Mouse (Mus musculus) liver, adult 2 months (tissue): ENCODE results near the gene Erh. TPM values are rescaled to one million over a fixed set of nuclear protein-coding genes. Genes with fewer than 3 reads are reported as not detected.

Experiments used
- DNase-seq: peaks from one replicate; pipeline ENCODE4 v3.0.0-alpha.2; 2011; ENCODE audit warnings: low read depth, low spot score; ENCODE audit errors: extremely low read depth
- H3K27ac ChIP-seq: fragments of 200-500 bp; replicated peaks from 2 replicates; pipeline ENCODE4 v1.5.1; 2012; ENCODE audit warnings: low read depth, mild to moderate bottlenecking, control low read depth, inconsistent platforms, low read length; ENCODE audit not compliant: insufficient read depth
- H3K27me3 ChIP-seq: fragments of 200-500 bp; 2 replicates; pipeline ENCODE4 v1.6.1; 2012; ENCODE audit warnings: mild to moderate bottlenecking, moderate library complexity, low read length, inconsistent platforms; ENCODE audit not compliant: control insufficient read depth, insufficient read depth
- H3K36me3 ChIP-seq: fragments of 200-500 bp; 2 replicates; pipeline ENCODE4 v1.6.1; 2012; ENCODE audit warnings: low read length, inconsistent platforms; ENCODE audit not compliant: control insufficient read depth, insufficient read depth
- H3K4me1 ChIP-seq: fragments of 200-500 bp; 2 replicates; pipeline ENCODE4 v1.6.1; 2011; ENCODE audit warnings: low read length; ENCODE audit not compliant: control insufficient read depth, insufficient read depth
- H3K4me3 ChIP-seq: fragments of 200-500 bp; 2 replicates; pipeline ENCODE4 v1.5.1; 2011; ENCODE audit warnings: low read depth, mild to moderate bottlenecking, control low read depth, low read length, moderate library complexity; ENCODE audit not compliant: insufficient read depth
- H3K79me2 ChIP-seq: fragments of 200-500 bp; 2 replicates; pipeline ENCODE4 v1.6.1; 2012; ENCODE audit warnings: inconsistent platforms, mild to moderate bottlenecking, low read length, moderate library complexity; ENCODE audit not compliant: control insufficient read depth, insufficient read depth
- H3K9ac ChIP-seq: fragments of 200-500 bp; 2 replicates; pipeline ENCODE4 v1.6.1; 2012; ENCODE audit warnings: low read depth, mild to moderate bottlenecking, control low read depth, inconsistent platforms, low read length
- CTCF ChIP-seq: fragments of 200-500 bp; IDR thresholded peaks from 2 replicates; pipeline ENCODE4 v1.5.1; 2011; ENCODE audit warnings: low read depth, low read length, control low read depth
- POLR2A ChIP-seq: fragments of 200-500 bp; IDR thresholded peaks from 2 replicates; pipeline ENCODE4 v1.6.1; 2011; ENCODE audit warnings: low read length, control low read depth; ENCODE audit not compliant: insufficient read depth; ENCODE audit errors: extremely low read depth
- WGBS: fragments of 180-500 bp; shearing (Covaris S2); methylation state at CpG from one replicate; pipeline ENCODE4 v1.1.7; 2018; 5-methylcytosine and 5-hydroxymethylcytosine counted together
- polyA plus RNA-seq: library from polyadenylated mRNA; depleted of rRNA; stranded (reverse); fragments of >200 nt; gene quantifications from 2 replicates; pipeline ENCODE4 v1.2.3, GENCODE M21; 2012
- total RNA-seq: library from RNA; depleted of rRNA; stranded (reverse); fragments of >200 nt; gene quantifications from 2 replicates; pipeline ENCODE4 v1.2.3, GENCODE M21; 2014

Gene Erh
- total and polyA plus RNA-seq, 2 experiments, result 17.6 to 21.2 TPM

DNA sequence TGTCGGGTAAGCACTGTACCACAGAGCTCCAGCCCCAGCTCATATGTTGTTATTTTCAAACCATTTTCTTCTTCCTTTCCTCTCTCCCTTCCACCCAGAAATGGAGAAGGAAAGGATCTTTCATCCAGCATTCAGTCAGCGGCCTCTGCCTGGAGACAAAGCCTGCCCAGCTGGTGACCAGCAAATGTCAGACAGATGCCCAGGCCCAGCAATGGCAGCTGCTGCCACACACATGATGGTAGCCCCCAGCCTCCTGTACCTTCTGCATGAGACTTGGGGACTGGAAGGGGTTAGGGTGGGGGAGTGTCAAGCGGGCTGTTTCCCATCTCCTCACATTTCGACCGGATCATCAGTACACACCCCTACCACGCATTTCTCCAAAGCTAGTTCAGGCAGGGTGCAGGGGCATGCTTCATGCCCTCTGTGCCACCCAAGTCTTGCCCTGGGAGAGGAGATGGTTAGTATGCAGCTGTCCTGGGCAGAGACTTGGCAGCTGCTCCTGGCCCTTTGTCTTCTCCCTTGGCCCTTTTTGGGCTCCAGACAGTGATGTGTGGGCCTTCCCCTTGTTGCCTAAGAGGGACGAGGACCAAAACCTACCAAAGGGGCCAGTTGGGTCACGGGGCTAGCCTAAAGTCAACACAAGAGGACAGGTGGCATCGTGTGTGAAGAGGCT is 42.4 kb downstream of the Erh start:
- no peaks in the 10 kb centered on the region for H3K27me3 ChIP-seq
- TF ChIP-seq POLR2A (no peak), CTCF (no peak)
- H3K36me3 ChIP-seq, result no peaks in the 10 kb centered on the region
- H3K27ac ChIP-seq, result no peak overlapping the region
- H3K79me2 ChIP-seq, result no peaks in the 10 kb centered on the region
- no peak overlapping the region for H3K9ac ChIP-seq
- DNase-seq, result no peak
- WGBS, result 76% methylated on average over 9 of the region's 9 CpGs
- 0 out of 2 replicates have a peak, but pooled peaks cover 5% of the 10 kb centered on the region for H3K4me1 ChIP-seq
- H3K4me3 ChIP-seq, result no peak overlapping the region

DNA sequence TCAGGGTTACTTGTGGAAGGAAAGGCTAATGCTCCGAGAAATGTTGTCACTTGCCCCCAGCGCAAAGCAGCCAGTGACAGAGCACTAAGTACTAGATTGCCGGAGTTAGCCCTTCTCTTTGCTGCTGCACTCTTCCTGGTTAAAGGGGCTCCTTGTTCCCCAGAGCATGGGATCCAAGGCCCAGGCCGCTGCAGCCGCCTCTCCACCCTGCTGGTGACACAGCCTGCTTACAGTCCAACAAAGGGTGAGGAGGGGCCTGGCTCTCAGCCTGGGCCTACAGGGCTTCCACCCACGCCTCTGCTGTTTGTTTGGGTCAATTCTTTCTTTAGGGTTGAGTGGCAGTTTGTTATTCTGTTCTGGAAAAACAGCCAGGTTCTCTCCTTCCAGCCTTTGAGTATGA is 45.4 kb downstream of the Erh start:
- no peak overlapping the region for H3K9ac ChIP-seq
- H3K27ac ChIP-seq, result no peak overlapping the region

DNA sequence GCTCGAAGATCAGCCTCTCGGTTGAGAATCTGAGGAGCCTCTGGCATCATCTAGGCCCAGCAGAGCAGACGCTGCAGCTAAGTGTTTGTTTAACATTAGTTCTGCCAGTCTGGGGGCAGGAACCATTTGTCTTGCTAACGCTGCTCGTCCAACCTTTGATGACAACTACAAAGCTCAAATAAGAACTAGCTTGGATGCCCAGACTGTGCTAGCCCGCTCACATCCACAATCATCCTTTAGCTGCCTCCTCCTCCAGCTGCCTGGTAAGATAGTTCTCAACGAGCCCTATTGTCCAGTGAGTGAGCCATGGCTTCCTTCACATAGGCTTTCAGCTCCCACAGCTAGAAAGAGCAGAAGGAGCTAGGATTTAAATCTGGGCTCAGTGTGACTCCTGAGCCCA is 45.9 kb downstream of the Erh start:
- no peaks in the 10 kb centered on the region for H3K27me3 ChIP-seq
- no peak overlapping the region for H3K27ac ChIP-seq
- H3K9ac ChIP-seq, result no peak overlapping the region
- H3K36me3 ChIP-seq, result no peaks in the 10 kb centered on the region
- WGBS, result 61% methylated on average over 7 of the region's 7 CpGs
- no peak overlapping the region for H3K4me3 ChIP-seq
- no peak for DNase-seq
- no peaks in the 10 kb centered on the region for H3K4me1 ChIP-seq
- TF ChIP-seq POLR2A, result no peak
- TF ChIP-seq CTCF, result no peak
- no peaks in the 10 kb centered on the region for H3K79me2 ChIP-seq

More for the DNA sequence above, 45.4 kb downstream of the Erh start:
- WGBS, result 34% methylated on average over 6 of the region's 6 CpGs
- Histone ChIP-seq H3K27me3 (no peaks in the 10 kb centered on the region), H3K4me1 (0 out of 2 replicates have a peak, but pooled peaks cover 3% of the 10 kb centered on the region), H3K79me2 (no peaks in the 10 kb centered on the region), H3K4me3 (no peak overlapping the region), H3K36me3 (no peaks in the 10 kb centered on the region)
- TF ChIP-seq CTCF, result no peak
- no peak for DNase-seq

DNA sequence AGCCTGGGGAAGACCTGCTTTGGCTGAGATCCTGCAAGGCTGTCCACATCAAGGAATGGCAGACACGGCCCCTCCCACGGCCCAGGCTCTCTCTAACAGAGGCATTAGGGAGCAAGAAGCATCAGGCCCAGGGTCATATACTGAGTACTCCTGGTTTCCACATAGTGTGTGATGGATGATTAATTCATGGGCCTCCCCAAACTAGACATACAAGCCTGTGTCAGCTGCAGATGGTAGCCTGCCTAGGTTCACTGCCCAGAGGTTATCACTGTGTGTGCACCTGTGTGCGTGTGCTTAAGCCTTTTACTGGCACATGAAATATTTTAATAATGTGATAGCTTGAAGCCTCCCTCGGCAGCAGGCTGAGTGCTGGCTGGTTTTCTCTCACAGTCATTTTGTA is 48.2 kb downstream of the Erh start:
- Histone ChIP-seq H3K27ac (no peak overlapping the region), H3K27me3 (no peaks in the 10 kb centered on the region), H3K36me3 (no peaks in the 10 kb centered on the region), H3K9ac (no peak overlapping the region), H3K4me3 (no peak overlapping the region), H3K4me1 (no peaks in the 10 kb centered on the region), H3K79me2 (no peaks in the 10 kb centered on the region)
- TF ChIP-seq POLR2A (no peak), CTCF (no peak)
- 85% methylated on average over 4 of the region's 4 CpGs for WGBS
- DNase-seq, result no peak

- WGBS, result 97% methylated on average over 4 of the region's 4 CpGs
- no peak for DNase-seq
- no peaks in the 10 kb centered on the region for H3K36me3 ChIP-seq
These were observed 48.6 kb downstream of the Erh start for GRCm38 (mm10) chr12:80595566-80595965.

DNA sequence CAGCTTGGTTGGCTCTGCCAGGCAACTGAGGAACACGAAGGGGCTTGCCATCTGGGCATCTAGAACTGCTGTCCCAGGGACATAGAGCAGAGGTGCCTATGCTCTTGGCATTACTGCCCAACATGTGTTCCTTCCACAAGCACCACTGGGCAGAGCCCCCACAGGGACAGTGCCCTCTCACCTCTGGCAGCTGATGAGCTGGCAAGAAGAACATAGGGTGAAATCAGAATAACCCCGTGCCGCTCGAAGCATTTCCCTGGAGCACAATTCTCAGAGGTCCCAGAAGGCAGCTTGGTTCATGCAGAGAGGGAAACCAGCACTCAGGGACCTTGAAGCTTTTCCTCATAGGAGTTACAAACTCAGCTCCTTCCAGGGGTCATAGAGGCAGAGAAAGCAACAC is 49.4 kb downstream of the Erh start:
- H3K36me3 ChIP-seq, result no peaks in the 10 kb centered on the region
- TF ChIP-seq POLR2A, result no peak
- TF ChIP-seq CTCF, result no peak
- no peaks in the 10 kb centered on the region for H3K27me3 ChIP-seq
- H3K9ac ChIP-seq, result no peak overlapping the region
- H3K4me3 ChIP-seq, result no peak overlapping the region
- H3K27ac ChIP-seq, result no peak overlapping the region
- WGBS, result 87% methylated on average over 4 of the region's 4 CpGs
- no peaks in the 10 kb centered on the region for H3K79me2 ChIP-seq
- no peaks in the 10 kb centered on the region for H3K4me1 ChIP-seq
- DNase-seq, result no peak

More at GRCm38 (mm10) chr12:80595566-80595965, 48.6 kb downstream of the Erh start:
- Histone ChIP-seq H3K4me3 (no peak overlapping the region), H3K27ac (no peak overlapping the region), H3K27me3 (no peaks in the 10 kb centered on the region), H3K9ac (no peak overlapping the region), H3K79me2 (no peaks in the 10 kb centered on the region), H3K4me1 (no peaks in the 10 kb centered on the region)
- no peak for TF ChIP-seq CTCF
- TF ChIP-seq POLR2A, result no peak
